Mouse (Mus musculus) liver, adult (tissue): ENCODE data around the gene Slc27a3.

Experiments
- GATA4 ChIP-seq: IDR thresholded peaks from 2 replicates; pipeline ENCODE4 v1.6.1; 2014; ENCODE audit warnings: mild to moderate bottlenecking, low read length; ENCODE audit not compliant: insufficient replicate concordance

The Slc27a3 gene

GRCm38 (mm10) chr3:90404121-90404520 is 14.4 kb upstream of the Slc27a3 start:
- TF ChIP-seq GATA4, result no peak

GRCm38 (mm10) chr3:90400993-90401392 is 11.3 kb upstream of the Slc27a3 start:
- TF ChIP-seq GATA4, result no peak

- TF ChIP-seq GATA4, result no peak
These were observed 5.9 kb upstream of the Slc27a3 start for GRCm38 (mm10) chr3:90395629-90396028.

- TF ChIP-seq GATA4, result no peak
These were observed 2.9 kb upstream of the Slc27a3 start for GRCm38 (mm10) chr3:90392661-90393060.

- TF ChIP-seq GATA4, result no peak
These were observed 2.2 kb upstream of the Slc27a3 start for GRCm38 (mm10) chr3:90391941-90392340.

GRCm38 (mm10) chr3:90391004-90391403 is 1.3 kb upstream of the Slc27a3 start:
- no peak for TF ChIP-seq GATA4

- no peak for TF ChIP-seq GATA4
These were observed 820 bp downstream of the Slc27a3 start for GRCm38 (mm10) chr3:90388726-90389510.

GRCm38 (mm10) chr3:90388192-90388591 is 1.5 kb downstream of the Slc27a3 start:
- TF ChIP-seq GATA4, result no peak

GRCm38 (mm10) chr3:90387483-90387882 is 2.3 kb downstream of the Slc27a3 start:
- TF ChIP-seq GATA4, result no peak

GRCm38 (mm10) chr3:90386817-90387216 is 2.9 kb downstream of the Slc27a3 start:
- no peak for TF ChIP-seq GATA4

GRCm38 (mm10) chr3:90384851-90385375 is 4.8 kb downstream of the Slc27a3 start:
- no peak for TF ChIP-seq GATA4

GRCm38 (mm10) chr3:90383690-90384089 is 6.0 kb downstream of the Slc27a3 start:
- no peak for TF ChIP-seq GATA4

- TF ChIP-seq GATA4, result no peak
These were observed 8.0 kb downstream of the Slc27a3 start for GRCm38 (mm10) chr3:90381727-90382126.

- TF ChIP-seq GATA4, result no peak
These were observed 11.2 kb downstream of the Slc27a3 start for GRCm38 (mm10) chr3:90378496-90378895.

GRCm38 (mm10) chr3:90376247-90376585 is 13.5 kb downstream of the Slc27a3 start:
- TF ChIP-seq GATA4, result peak; percentile 77; the same call in 1 of the 2 replicates

GRCm38 (mm10) chr3:90375562-90376246 is 14.0 kb downstream of the Slc27a3 start:
- TF ChIP-seq GATA4, result no peak
